Mouse (Mus musculus): ENCODE measurements around the gene Szrd1.

Szrd1 gene

GRCm38 (mm10) chr4:141068655-141069054 lies 70.9 kb downstream of the Szrd1 start:
- DNase-seq (ENCODE audit: extremely low spot score): no peak

- DNase-seq (ENCODE audit: extremely low spot score): no peak
Observed at GRCm38 (mm10) chr4:141067516-141068046, 72.0 kb downstream of the Szrd1 start.

- DNase-seq (ENCODE audit: extremely low spot score): no peak
Observed at GRCm38 (mm10) chr4:141066709-141067515, 72.7 kb downstream of the Szrd1 start.

GRCm38 (mm10) chr4:141065123-141065522 lies 74.5 kb downstream of the Szrd1 start:
- peak; percentile 83 for DNase-seq (ENCODE audit: extremely low spot score)

- no peak for DNase-seq (ENCODE audit: extremely low spot score)
Observed at GRCm38 (mm10) chr4:141064104-141064659, 75.4 kb downstream of the Szrd1 start.
